Mouse (Mus musculus) T-cell, adult 66 days (primary cell): ENCODE data around the gene Eif6. TPM values are rescaled to one million over a fixed set of nuclear protein-coding genes. Genes with fewer than 3 reads are reported as not detected.

ENCODE experiments used
- total RNA-seq, 2 experiments: library from RNA; stranded (reverse); gene quantifications; 3 replicates in 1 of 2; 4 replicates in 1 of 2; pipeline ENCODE4 v1.2.4; 2023

Eif6 gene
- 100 to 1,000 TPM in 1 of 2 experiments, 10 to 100 TPM in 1; 98.6 to 120 TPM for total RNA-seq

DNA sequence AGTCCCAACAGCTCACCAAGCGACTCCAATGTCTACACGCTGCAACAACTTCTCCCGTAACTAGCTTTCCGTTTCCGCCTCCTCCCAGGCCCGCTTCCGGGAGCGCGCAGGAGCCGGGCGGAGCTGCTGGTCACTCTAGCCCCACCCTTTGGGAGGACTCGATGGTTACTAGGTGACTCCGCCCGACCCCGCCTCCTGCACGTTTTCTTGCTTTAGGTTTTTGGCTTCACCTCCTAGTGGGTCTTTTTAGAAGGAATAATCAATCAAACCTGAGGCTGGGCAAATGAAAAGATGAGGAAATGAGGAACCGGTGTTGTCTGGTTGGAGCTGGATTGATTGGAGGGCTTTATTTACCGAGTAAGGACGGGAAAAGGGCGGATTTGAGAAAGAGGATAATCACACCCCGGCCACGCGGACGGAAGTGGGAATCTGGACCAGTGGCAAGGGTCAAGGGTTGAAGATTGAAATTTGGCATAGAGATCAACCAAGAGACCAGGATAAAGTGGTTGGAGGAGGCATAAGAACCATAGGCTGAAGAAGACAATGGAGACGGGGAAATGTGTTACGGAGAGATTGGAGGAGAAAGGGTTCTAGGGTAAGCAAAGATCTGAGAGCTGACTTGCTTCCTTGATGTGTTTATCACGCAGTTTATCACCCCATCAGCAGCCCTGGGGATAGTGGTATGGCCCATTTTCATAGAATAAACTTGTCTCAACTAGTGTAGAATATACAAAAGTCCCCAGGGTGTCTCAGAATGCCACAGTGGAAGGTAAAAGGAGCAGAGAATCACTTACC lies at the start of gene Eif6:
Gene Eif6 (minus strand): TSS at position 296 of the 795 bp plus-strand sequence.

DNA sequence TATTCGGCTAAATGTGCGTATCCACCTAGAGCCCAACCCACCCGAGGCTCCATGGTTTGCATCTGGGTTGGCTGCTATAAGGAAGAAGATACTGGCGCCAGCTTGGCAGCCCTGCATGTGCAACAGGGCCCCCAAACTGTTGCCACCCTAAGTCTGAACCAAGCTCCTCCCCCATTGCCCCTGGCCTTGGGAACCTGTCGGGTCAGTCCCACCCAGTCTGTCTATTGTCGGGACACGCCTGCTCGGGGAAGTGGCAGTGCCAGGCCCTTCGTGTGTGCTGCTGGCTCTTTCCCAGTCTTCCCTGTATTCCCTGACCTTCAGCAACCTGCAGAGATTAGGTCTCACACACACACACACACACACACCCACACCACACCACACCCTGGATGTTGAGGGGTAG lies 8.0 kb upstream of the Eif6 start, which contains the start of gene Fam83c:
Gene Fam83c (minus strand): TSS at position 123 of the 400 bp plus-strand sequence.

DNA sequence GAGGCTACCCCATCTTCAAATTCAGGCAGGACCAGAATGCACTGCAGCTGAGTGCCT lies 7.5 kb downstream of the Eif6 start, which contains the start of gene BC029722:
Gene BC029722 (minus strand): TSS at position 35 of the 57 bp plus-strand sequence.

DNA sequence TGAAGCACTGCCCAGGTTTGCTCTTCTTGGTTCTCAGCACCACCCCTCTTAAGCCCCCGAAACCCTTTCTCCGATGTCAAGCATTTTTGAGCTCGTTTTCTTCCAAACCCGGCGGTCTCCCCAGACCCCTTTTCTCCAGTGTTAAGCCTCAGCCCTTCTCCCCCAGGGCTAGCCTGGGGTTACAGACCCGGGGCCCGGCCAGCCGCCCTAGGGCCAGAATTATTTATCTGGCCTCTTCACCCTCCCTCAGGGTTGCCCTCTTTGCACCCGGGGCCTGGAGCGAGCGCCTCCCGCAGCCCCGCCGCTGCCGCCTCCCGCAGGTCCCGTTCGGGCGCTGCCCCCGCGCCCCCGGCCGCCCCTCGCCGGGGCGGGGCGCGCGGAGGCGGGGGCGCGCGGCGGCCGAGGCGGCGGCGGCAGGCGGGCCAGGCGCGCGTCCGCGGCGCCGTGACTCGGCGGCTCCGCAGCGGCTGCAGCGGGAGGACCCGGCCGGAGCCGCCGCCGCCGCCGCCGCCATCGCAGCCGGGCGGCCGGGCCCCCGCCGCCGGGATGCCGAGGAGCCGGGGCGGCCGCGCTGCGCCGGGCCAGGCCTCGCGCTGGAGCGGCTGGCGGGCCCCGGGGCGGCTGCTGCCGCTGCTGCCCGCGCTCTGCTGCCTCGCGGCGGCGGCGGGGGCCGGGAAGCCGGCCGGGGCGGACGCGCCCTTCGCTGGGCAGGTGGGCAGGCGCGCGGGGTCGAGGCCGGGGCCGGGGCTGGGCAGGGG lies 51.6 kb downstream of the Eif6 start, which contains the start of gene Mmp24:
Gene Mmp24 (plus strand): TSS at position 416 of the 758 bp plus-strand sequence.

Other genes starting within 250 kb of the Eif6 start
- gene Gss, start 234.1 kb downstream of the Eif6 start, total RNA-seq = 10 to 100 TPM; 10.7 to 12.6 TPM
- gene Myh7b, start 215.7 kb downstream of the Eif6 start, total RNA-seq = not detected
- 100 to 1,000 TPM; 206 to 223 TPM for gene Trpc4ap, start 134.5 kb downstream of the Eif6 start, total RNA-seq
- 10 to 100 TPM; 33.0 to 33.1 TPM for gene Edem2, start 97.5 kb downstream of the Eif6 start, total RNA-seq
- not detected for gene Gm17581, start 91.1 kb downstream of the Eif6 start, total RNA-seq
- gene Procr, start 75.8 kb downstream of the Eif6 start, total RNA-seq = under 1 TPM in 1 of 2 experiments, not detected in 1; 0.67 TPM
- not detected for gene Mmp24, start 51.6 kb downstream of the Eif6 start, total RNA-seq
- 10 to 100 TPM; 24.3 to 24.6 TPM for gene BC029722, start 7.5 kb downstream of the Eif6 start, total RNA-seq
- under 1 TPM; 0.35 to 0.41 TPM for gene Fam83c, start 7.9 kb upstream of the Eif6 start, total RNA-seq
- 10 to 100 TPM; 38.5 to 53.1 TPM for gene Uqcc1, start 103.4 kb upstream of the Eif6 start, total RNA-seq
- gene Gm15557, start 113.8 kb upstream of the Eif6 start, total RNA-seq = not detected
- not detected for gene Gdf5, start 118.4 kb upstream of the Eif6 start, total RNA-seq
- gene Cep250, start 129.5 kb upstream of the Eif6 start, total RNA-seq = 10 to 100 TPM; 72.5 to 85.7 TPM
- 1 to 10 TPM; 1.2 to 2.3 TPM for gene 6430550D23Rik, start 181.1 kb upstream of the Eif6 start, total RNA-seq
- gene Ergic3, start 181.1 kb upstream of the Eif6 start, total RNA-seq = 10 to 100 TPM; 77.1 to 77.8 TPM
- gene Fer1l4, start 226.0 kb upstream of the Eif6 start, total RNA-seq = not detected
- gene Spag4, start 238.2 kb upstream of the Eif6 start, total RNA-seq = 1 to 10 TPM; 2.8 TPM